Mouse (Mus musculus): ENCODE measurements around the gene Maml3. TPM values are rescaled to one million over a fixed set of nuclear protein-coding genes. Genes with fewer than 3 reads are reported as not detected.

Maml3 gene
- polyA plus RNA-seq, 1 experiment from 2014 or later: 3.6 TPM

DNA sequence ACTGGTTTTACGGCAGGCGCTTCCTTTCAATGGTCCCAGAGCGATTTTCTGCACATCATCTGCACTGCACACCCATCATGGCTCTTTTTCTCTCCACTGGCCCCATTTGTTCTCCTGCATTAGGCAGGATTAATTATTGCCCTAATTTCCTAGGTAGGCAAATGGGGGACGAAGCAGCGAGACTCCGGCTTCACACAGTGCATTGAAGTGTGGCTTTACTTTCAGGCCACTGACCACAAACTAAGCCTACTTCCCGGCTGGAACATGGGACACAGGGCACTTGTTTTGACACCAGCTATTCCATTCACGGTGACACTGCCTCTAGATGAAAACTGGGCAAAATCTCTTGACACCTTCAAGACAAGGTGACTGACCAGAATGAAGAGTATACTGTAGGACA, 358.1 kb downstream of the Maml3 start:
- WGBS: 88% methylated on average over 8 of the region's 8 CpGs
- Histone ChIP-seq H3K4me3 (ENCODE audit: low read length) (no peak overlapping the region), H3K4me1 (ENCODE audit: control insufficient read depth, insufficient read depth, low read length) (peaks cover 23% of the 10 kb centered on the region), H3K27me3 (replicated peaks; ENCODE audit: control insufficient read depth, insufficient read depth, low read length) (no peaks in the 10 kb centered on the region), H3K27ac (ENCODE audit: low read length) (no peak overlapping the region), H3K9ac (ENCODE audit: low read depth, low read length) (no peak overlapping the region), H3K4me2 (ENCODE audit: low read depth, low read length) (no peak overlapping the region), H3K36me3 (ENCODE audit: control insufficient read depth, insufficient read depth, low read length) (no peaks in the 10 kb centered on the region), H3K9me3 (ENCODE audit: control insufficient read depth, low read length) (no peaks in the 10 kb centered on the region)
- no peak for ATAC-seq

DNA sequence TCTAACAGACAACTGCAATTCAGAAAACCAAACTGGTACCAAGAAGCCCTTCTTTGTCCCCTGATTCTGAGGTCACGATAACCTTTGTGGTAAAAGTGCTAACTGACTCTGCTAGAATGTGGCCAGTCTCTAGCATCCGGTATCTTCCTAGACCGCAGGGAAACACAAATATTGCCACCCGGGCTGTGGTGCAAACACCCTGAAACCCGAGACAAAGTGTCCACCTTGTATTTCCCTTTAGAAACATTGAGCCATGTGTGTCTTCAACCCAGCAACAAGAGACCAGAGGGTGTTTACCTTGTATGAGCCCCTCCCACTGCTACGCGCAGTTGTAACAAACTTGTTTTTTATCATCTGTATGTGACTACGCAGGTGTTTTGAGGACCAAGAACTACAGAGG, 359.7 kb downstream of the Maml3 start:
- H3K27me3 ChIP-seq (replicated peaks; ENCODE audit: control insufficient read depth, insufficient read depth, low read length): no peaks in the 10 kb centered on the region

GRCm38 (mm10) chr3:51744339-51744759, 360.5 kb downstream of the Maml3 start:
- 58% methylated on average over 4 of the region's 4 CpGs for WGBS
- no peaks in the 10 kb centered on the region for H3K36me3 ChIP-seq (ENCODE audit: control insufficient read depth, insufficient read depth, low read length)
- H3K4me2 ChIP-seq (ENCODE audit: low read depth, low read length): no peak overlapping the region
- peak; percentile 41 for ATAC-seq
- no peak overlapping the region for H3K4me3 ChIP-seq (ENCODE audit: low read length)
- peaks cover 19% of the 10 kb centered on the region for H3K4me1 ChIP-seq (ENCODE audit: control insufficient read depth, insufficient read depth, low read length)
- no peak overlapping the region for H3K27ac ChIP-seq (ENCODE audit: low read length)
- no peaks in the 10 kb centered on the region for H3K27me3 ChIP-seq (replicated peaks; ENCODE audit: control insufficient read depth, insufficient read depth, low read length)
- H3K9ac ChIP-seq (ENCODE audit: low read depth, low read length): no peak overlapping the region
- H3K9me3 ChIP-seq (ENCODE audit: control insufficient read depth, low read length): no peaks in the 10 kb centered on the region

More for the DNA sequence above, 359.7 kb downstream of the Maml3 start:
- Histone ChIP-seq H3K9ac (ENCODE audit: low read depth, low read length) (no peak overlapping the region), H3K36me3 (ENCODE audit: control insufficient read depth, insufficient read depth, low read length) (no peaks in the 10 kb centered on the region), H3K27ac (ENCODE audit: low read length) (no peak overlapping the region), H3K9me3 (ENCODE audit: control insufficient read depth, low read length) (no peaks in the 10 kb centered on the region), H3K4me1 (ENCODE audit: control insufficient read depth, insufficient read depth, low read length) (peaks cover 24% of the 10 kb centered on the region), H3K4me3 (ENCODE audit: low read length) (no peak overlapping the region), H3K4me2 (ENCODE audit: low read depth, low read length) (no peak overlapping the region)
- no peak for ATAC-seq
- WGBS: 77% methylated on average over 8 of the region's 8 CpGs

- no peak overlapping the region for H3K4me2 ChIP-seq (ENCODE audit: low read depth, low read length)
- no peak for ATAC-seq
- H3K9me3 ChIP-seq (ENCODE audit: control insufficient read depth, low read length): no peaks in the 10 kb centered on the region
- no peak overlapping the region for H3K27ac ChIP-seq (ENCODE audit: low read length)
- H3K36me3 ChIP-seq (ENCODE audit: control insufficient read depth, insufficient read depth, low read length): no peaks in the 10 kb centered on the region
- no peak overlapping the region for H3K4me3 ChIP-seq (ENCODE audit: low read length)
- WGBS: 92% methylated on average over 6 of the region's 6 CpGs
- H3K4me1 ChIP-seq (ENCODE audit: control insufficient read depth, insufficient read depth, low read length): peaks cover 20% of the 10 kb centered on the region
- H3K27me3 ChIP-seq (replicated peaks; ENCODE audit: control insufficient read depth, insufficient read depth, low read length): no peaks in the 10 kb centered on the region
- H3K9ac ChIP-seq (ENCODE audit: low read depth, low read length): no peak overlapping the region
Measured at GRCm38 (mm10) chr3:51742405-51742804, 362.5 kb downstream of the Maml3 start.

GRCm38 (mm10) chr3:51741824-51742223, 363.1 kb downstream of the Maml3 start:
- Histone ChIP-seq H3K9ac (ENCODE audit: low read depth, low read length) (no peak overlapping the region), H3K4me2 (ENCODE audit: low read depth, low read length) (no peak overlapping the region), H3K27me3 (replicated peaks; ENCODE audit: control insufficient read depth, insufficient read depth, low read length) (no peaks in the 10 kb centered on the region), H3K4me3 (ENCODE audit: low read length) (no peak overlapping the region), H3K9me3 (ENCODE audit: control insufficient read depth, low read length) (no peaks in the 10 kb centered on the region), H3K4me1 (ENCODE audit: control insufficient read depth, insufficient read depth, low read length) (peaks cover 20% of the 10 kb centered on the region), H3K36me3 (ENCODE audit: control insufficient read depth, insufficient read depth, low read length) (no peaks in the 10 kb centered on the region), H3K27ac (ENCODE audit: low read length) (no peak overlapping the region)
- no peak; the same call in 1 of the 2 replicates for ATAC-seq
- WGBS: 66% methylated on average over 10 of the region's 10 CpGs

DNA sequence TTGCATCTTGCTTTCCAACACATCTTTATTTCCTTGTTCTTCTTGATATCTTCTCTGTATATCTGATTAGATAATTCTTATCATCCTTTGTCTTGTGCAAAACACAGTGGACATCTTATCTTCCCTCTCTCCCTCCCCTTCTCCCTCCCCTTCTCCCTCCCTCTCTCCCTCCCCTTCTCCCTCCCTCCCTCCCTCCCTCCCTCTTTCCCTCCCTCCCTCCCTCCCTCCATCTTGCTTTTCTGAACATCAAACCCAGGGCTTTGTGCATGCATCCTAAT, 365.1 kb downstream of the Maml3 start:
- H3K27me3 ChIP-seq (replicated peaks; ENCODE audit: control insufficient read depth, insufficient read depth, low read length): no peaks in the 10 kb centered on the region
- no peak overlapping the region for H3K4me2 ChIP-seq (ENCODE audit: low read depth, low read length)
- no peaks in the 10 kb centered on the region for H3K9me3 ChIP-seq (ENCODE audit: control insufficient read depth, low read length)
- H3K9ac ChIP-seq (ENCODE audit: low read depth, low read length): peak overlapping the region; percentile 48; the same call in 1 of the 2 replicates
- ATAC-seq: no peak
- peaks cover 18% of the 10 kb centered on the region for H3K4me1 ChIP-seq (ENCODE audit: control insufficient read depth, insufficient read depth, low read length)
- H3K36me3 ChIP-seq (ENCODE audit: control insufficient read depth, insufficient read depth, low read length): no peaks in the 10 kb centered on the region
- H3K27ac ChIP-seq (ENCODE audit: low read length): no peak overlapping the region; the same call in 1 of the 2 replicates
- no peak overlapping the region for H3K4me3 ChIP-seq (ENCODE audit: low read length)

DNA sequence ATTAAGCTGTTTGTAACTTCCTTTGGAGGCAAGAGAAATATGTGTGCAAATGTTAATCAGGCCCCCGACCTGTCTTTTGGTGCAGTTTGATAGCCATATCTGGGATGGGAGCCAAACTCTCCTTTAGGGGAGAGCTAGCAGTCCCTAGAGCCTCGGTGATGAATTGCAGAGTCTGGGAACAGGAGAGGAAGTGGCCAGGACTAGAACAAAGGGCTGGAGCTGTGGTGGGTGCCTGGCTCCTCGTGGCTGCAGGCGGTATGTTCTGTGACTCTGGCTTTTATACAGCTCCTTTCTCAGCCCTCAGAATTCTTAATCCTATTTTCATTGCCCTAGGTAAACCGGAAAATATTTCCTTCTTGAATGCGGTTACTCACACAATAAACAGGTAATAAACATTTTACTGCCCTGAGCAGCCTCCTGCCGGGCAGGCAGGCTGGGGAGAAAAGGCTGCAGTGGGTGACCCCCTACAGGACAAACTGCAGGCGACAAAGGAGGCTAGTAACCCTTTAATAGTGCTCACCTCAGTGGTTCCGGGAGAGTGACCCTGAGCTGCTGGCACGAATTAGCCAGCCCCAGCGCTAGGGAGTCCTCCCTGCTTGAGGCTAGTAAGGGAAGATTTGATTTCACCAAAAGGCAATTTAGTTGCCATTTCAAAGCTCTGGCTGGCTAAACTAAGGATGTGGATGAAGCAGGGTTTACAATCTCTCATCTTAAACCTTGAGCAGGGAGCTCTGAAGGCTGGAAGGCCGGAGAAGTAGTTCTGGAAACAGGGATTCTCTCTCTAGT, 365.6 kb downstream of the Maml3 start:
- H3K9ac ChIP-seq (ENCODE audit: low read depth, low read length): peak overlapping the region; percentile 48
- H3K4me2 ChIP-seq (ENCODE audit: low read depth, low read length): 0 out of 2 replicates have a peak overlapping the region, but pooled peaks have one; percentile 4
- H3K9me3 ChIP-seq (ENCODE audit: control insufficient read depth, low read length): no peaks in the 10 kb centered on the region
- peak; percentile 83 for ATAC-seq
- H3K27ac ChIP-seq (ENCODE audit: low read length): peak overlapping the region; percentile 73
- WGBS: 9% methylated on average over 12 of the region's 12 CpGs
- no peaks in the 10 kb centered on the region for H3K27me3 ChIP-seq (replicated peaks; ENCODE audit: control insufficient read depth, insufficient read depth, low read length)
- H3K36me3 ChIP-seq (ENCODE audit: control insufficient read depth, insufficient read depth, low read length): no peaks in the 10 kb centered on the region
- no peak overlapping the region for H3K4me3 ChIP-seq (ENCODE audit: low read length)
- peaks cover 15% of the 10 kb centered on the region for H3K4me1 ChIP-seq (ENCODE audit: control insufficient read depth, insufficient read depth, low read length)

DNA sequence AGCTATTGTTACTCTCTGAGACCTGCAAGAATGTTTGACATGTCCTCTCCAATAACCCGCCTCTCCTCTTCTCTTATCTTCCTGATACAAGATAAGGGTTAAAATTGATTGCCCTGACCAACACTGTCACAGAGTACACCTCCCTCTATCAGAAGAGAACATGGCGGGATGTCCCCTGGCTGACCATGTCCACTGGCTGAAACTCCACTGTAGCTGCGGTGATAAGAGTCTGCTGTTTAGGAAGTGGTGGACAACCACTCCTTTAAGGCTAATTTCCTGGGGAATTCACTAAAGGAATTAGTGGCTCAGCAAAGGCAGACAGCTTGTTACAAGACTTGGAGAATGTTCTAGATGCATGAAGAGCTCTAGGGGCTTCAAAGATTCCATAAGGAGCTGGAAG, 371.2 kb downstream of the Maml3 start:
- 67% methylated on average over 3 of the region's 3 CpGs for WGBS
- peaks cover 3% of the 10 kb centered on the region for H3K4me1 ChIP-seq (ENCODE audit: control insufficient read depth, insufficient read depth, low read length)
- H3K27ac ChIP-seq (ENCODE audit: low read length): no peak overlapping the region
- H3K27me3 ChIP-seq (replicated peaks; ENCODE audit: control insufficient read depth, insufficient read depth, low read length): no peaks in the 10 kb centered on the region
- H3K4me3 ChIP-seq (ENCODE audit: low read length): no peak overlapping the region
- H3K9ac ChIP-seq (ENCODE audit: low read depth, low read length): no peak overlapping the region
- H3K4me2 ChIP-seq (ENCODE audit: low read depth, low read length): no peak overlapping the region
- ATAC-seq: no peak
- H3K9me3 ChIP-seq (ENCODE audit: control insufficient read depth, low read length): no peaks in the 10 kb centered on the region
- H3K36me3 ChIP-seq (ENCODE audit: control insufficient read depth, insufficient read depth, low read length): no peaks in the 10 kb centered on the region

DNA sequence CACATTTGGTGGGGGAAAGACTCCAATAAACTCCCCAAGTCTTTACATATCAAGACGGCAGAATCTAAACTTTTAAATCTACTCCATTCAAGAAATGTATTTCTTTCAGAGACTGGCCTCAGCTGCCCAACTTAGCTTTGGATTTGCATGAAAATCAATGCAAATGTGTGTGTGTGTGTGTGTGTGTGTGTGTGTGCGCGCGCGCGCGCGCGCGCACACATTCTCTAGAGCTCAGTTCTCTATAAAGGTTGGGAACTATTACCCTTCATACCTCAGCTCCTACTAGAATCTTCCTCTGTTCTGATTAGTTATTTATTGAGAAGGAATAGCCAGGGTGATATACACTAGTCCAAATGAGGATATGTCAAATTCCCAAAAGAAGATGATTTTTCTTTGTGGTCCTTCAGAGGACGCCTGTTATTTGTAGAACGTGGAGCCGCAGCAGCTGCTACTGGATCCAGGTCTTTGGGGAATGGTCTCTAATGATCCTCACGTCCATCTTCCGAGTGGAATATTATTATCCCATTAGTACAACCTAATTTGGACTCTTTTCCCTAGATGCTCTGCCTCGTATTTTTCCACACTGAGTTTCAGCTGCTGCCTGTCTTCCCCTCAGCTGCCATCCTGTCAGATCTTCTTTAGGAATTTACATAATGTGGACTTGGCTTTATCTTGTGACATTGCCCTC, 372.8 kb downstream of the Maml3 start:
- Histone ChIP-seq H3K27me3 (replicated peaks; ENCODE audit: control insufficient read depth, insufficient read depth, low read length) (no peaks in the 10 kb centered on the region), H3K4me2 (ENCODE audit: low read depth, low read length) (no peak overlapping the region), H3K27ac (ENCODE audit: low read length) (no peak overlapping the region), H3K9me3 (ENCODE audit: control insufficient read depth, low read length) (no peaks in the 10 kb centered on the region), H3K4me3 (ENCODE audit: low read length) (no peak overlapping the region), H3K4me1 (ENCODE audit: control insufficient read depth, insufficient read depth, low read length) (peaks cover 14% of the 10 kb centered on the region), H3K36me3 (ENCODE audit: control insufficient read depth, insufficient read depth, low read length) (no peaks in the 10 kb centered on the region), H3K9ac (ENCODE audit: low read depth, low read length) (no peak overlapping the region)
- ATAC-seq: no peak
- 83% methylated on average over 16 of the region's 16 CpGs for WGBS

All from intestine, embryonic 16.5 days (tissue).